ENCODE assay signal across 18 mouse cellular contexts in the genomic region with DNA sequence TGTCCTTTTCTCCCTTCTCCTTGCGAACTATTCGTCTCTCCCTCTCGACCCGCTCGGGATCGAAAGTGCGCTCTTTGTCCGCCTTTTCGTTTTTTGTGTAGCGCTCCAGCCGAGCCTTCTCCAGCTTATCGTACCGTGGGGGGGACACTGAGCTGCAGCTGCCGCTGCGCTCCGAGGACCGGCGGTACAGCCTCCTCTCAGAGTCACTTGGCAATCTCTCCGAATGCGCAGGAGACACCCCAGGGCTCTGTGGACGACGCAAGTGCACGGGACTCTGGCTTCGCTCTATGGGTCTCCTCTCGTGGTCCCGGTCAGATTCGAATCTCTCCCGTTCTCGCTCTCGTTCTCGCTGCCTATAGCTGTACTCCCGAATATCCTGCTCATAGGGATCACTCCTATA. TPM values are rescaled to one million over a fixed set of nuclear protein-coding genes. Genes with fewer than 3 reads are reported as not detected.
A peak's percentile ranks its signal among the peaks of the same experiment; 100 is the strongest.
DNase-seq lines count a peak whose midpoint lies in the region; ATAC-seq lines count a peak whose summit lies in the region.
"Had no signal": no experiment of that assay in that cellular context is flagged by ENCODE, and none has a peak within 500 bp of the region (broad histone marks: within the 10 kb centered on the region; RNA-seq: fewer than 3 reads in every experiment).

No protein-coding gene starts in this region.

- no peaks in the 10 kb centered on the region for H3K4me1 ChIP-seq in forebrain, embryonic 13.5 days
- no peaks in the 10 kb centered on the region for H3K4me1 ChIP-seq in forebrain, embryonic 12.5 days
- 0 out of 2 replicates have a peak, but pooled peaks cover 3% of the 10 kb centered on the region for H3K4me1 ChIP-seq in lung, embryonic 15.5 days
- H3K4me1 ChIP-seq in neural tube, embryonic 15.5 days, result peaks cover 12% of the 10 kb centered on the region; the same call in 1 of the 2 replicates
- H3K4me1 ChIP-seq: midbrain, embryonic 10.5 days had no signal

- intact Hi-C loops in left cerebral cortex, postnatal 14 days (cut with DNase I), result no loop called here

- no peak for DNase-seq in lung, postnatal 10 days
- DNase-seq in cerebellum, postnatal 25 days, result peak; percentile 54 to 61
- DNase-seq in ovary, adult 18-20 months (ENCODE audit: low spot score), result no peak
- DNase-seq in left cerebral cortex, postnatal 14 days (ENCODE audit: low spot score in 2 of 2), result no peak
- DNase-seq: heart, postnatal 36 days; kidney, postnatal 10 days; thymus, postnatal 25 days had no signal

- no peak overlapping the region for H3K4me3 ChIP-seq in forebrain, embryonic 13.5 days
- H3K4me3 ChIP-seq in forebrain, embryonic 12.5 days (replicated peaks), result no peak overlapping the region
- no peak overlapping the region for H3K4me3 ChIP-seq in lung, embryonic 15.5 days
- no peak overlapping the region for H3K4me3 ChIP-seq in neural tube, embryonic 15.5 days (replicated peaks)
- H3K4me3 ChIP-seq: midbrain, embryonic 10.5 days had no signal

- WGBS in forebrain, embryonic 13.5 days, result 94% methylated on average over 32 of the region's 32 CpGs
- 94% methylated on average over 32 of the region's 32 CpGs for WGBS in forebrain, embryonic 12.5 days
- 93% methylated on average over 32 of the region's 32 CpGs for WGBS in lung, embryonic 15.5 days
- WGBS in neural tube, embryonic 15.5 days, result 93% methylated on average over 32 of the region's 32 CpGs

- H3K4me2 ChIP-seq in forebrain, embryonic 13.5 days, result no peak overlapping the region
- no peak overlapping the region for H3K4me2 ChIP-seq in forebrain, embryonic 12.5 days
- no peak overlapping the region for H3K4me2 ChIP-seq in lung, embryonic 15.5 days
- H3K4me2 ChIP-seq in neural tube, embryonic 15.5 days, result no peak overlapping the region

- no peaks in the 10 kb centered on the region for H3K27me3 ChIP-seq in forebrain, embryonic 13.5 days
- H3K27me3 ChIP-seq in forebrain, embryonic 12.5 days, result no peaks in the 10 kb centered on the region
- no peaks in the 10 kb centered on the region for H3K27me3 ChIP-seq in lung, embryonic 15.5 days
- H3K27me3 ChIP-seq in neural tube, embryonic 15.5 days (replicated peaks), result no peaks in the 10 kb centered on the region
- H3K27me3 ChIP-seq: Patski had no signal

- H3K9ac ChIP-seq in forebrain, embryonic 13.5 days, result no peak overlapping the region
- no peak overlapping the region for H3K9ac ChIP-seq in forebrain, embryonic 12.5 days
- H3K9ac ChIP-seq in lung, embryonic 15.5 days, result no peak overlapping the region
- no peak overlapping the region for H3K9ac ChIP-seq in neural tube, embryonic 15.5 days (replicated peaks)

- peaks cover 97% of the 10 kb centered on the region for H3K36me3 ChIP-seq in forebrain, embryonic 13.5 days (ENCODE audit: poor library complexity, severe bottlenecking)
- peaks cover 97% of the 10 kb centered on the region for H3K36me3 ChIP-seq in forebrain, embryonic 12.5 days (replicated peaks)
- H3K36me3 ChIP-seq in lung, embryonic 15.5 days, result peaks cover 95% of the 10 kb centered on the region
- peaks cover 96% of the 10 kb centered on the region for H3K36me3 ChIP-seq in neural tube, embryonic 15.5 days

- ATAC-seq in forebrain, embryonic 13.5 days, result no peak
- ATAC-seq in forebrain, embryonic 12.5 days (ENCODE audit: low FRiP score), result no peak
- no peak for ATAC-seq in lung, embryonic 15.5 days (ENCODE audit: borderline replicate concordance, extremely low read depth, low FRiP score, low TSS enrichment)
- ATAC-seq in neural tube, embryonic 15.5 days (ENCODE audit: low FRiP score), result no peak
- ATAC-seq: Patski had no signal

- no peaks in the 10 kb centered on the region for H3K9me3 ChIP-seq in forebrain, embryonic 13.5 days (replicated peaks)
- no peaks in the 10 kb centered on the region for H3K9me3 ChIP-seq in forebrain, embryonic 12.5 days
- no peaks in the 10 kb centered on the region for H3K9me3 ChIP-seq in lung, embryonic 15.5 days
- no peaks in the 10 kb centered on the region for H3K9me3 ChIP-seq in neural tube, embryonic 15.5 days (replicated peaks)
- H3K9me3 ChIP-seq: midbrain, embryonic 10.5 days had no signal

- H3K27ac ChIP-seq in forebrain, embryonic 13.5 days, result peak overlapping the region; percentile 65; the same call in 1 of the 2 replicates
- no peak overlapping the region for H3K27ac ChIP-seq in forebrain, embryonic 12.5 days
- peak overlapping the region; percentile 78 for H3K27ac ChIP-seq in lung, embryonic 15.5 days
- peak overlapping the region; percentile 76 for H3K27ac ChIP-seq in neural tube, embryonic 15.5 days (replicated peaks)
- H3K27ac ChIP-seq: midbrain, embryonic 10.5 days had no signal

RNA-seq across cellular contexts. Expression of gene Zbtb17, which starts 34.3 kb away (rescaled TPM):
- 60.9 and 63.7 TPM in 2 replicates for polyA plus RNA-seq in forebrain, embryonic 13.5 days (2015; fragmentation: Nextera tagmentation; extraction: Ambion mirVana)
- polyA plus RNA-seq in forebrain, embryonic 12.5 days (2016; fragmentation: Nextera tagmentation; extraction: Ambion mirVana), result 58.6 and 61.2 TPM in 2 replicates
- 33.1 and 36.4 TPM in 2 replicates for polyA plus RNA-seq in lung, embryonic 15.5 days (2015; fragmentation: Nextera tagmentation; extraction: Ambion mirVana)
- polyA plus RNA-seq in neural tube, embryonic 15.5 days (2015; fragmentation: Nextera tagmentation; extraction: Ambion mirVana), result 34.8 and 34.9 TPM in 2 replicates
- total RNA-seq in left cerebral cortex, postnatal 14 days (2021), result 10 to 100 TPM; 31.1 to 32.6 TPM

RNA-seq across cellular contexts. Expression of gene Srarp, which starts 42.9 kb away (rescaled TPM):
- polyA plus RNA-seq in forebrain, embryonic 13.5 days (2015; fragmentation: Nextera tagmentation; extraction: Ambion mirVana), result not detected in 2 replicates
- polyA plus RNA-seq in forebrain, embryonic 12.5 days (2016; fragmentation: Nextera tagmentation; extraction: Ambion mirVana), result not detected in 2 replicates
- not detected in 2 replicates for polyA plus RNA-seq in lung, embryonic 15.5 days (2015; fragmentation: Nextera tagmentation; extraction: Ambion mirVana)
- polyA plus RNA-seq in neural tube, embryonic 15.5 days (2015; fragmentation: Nextera tagmentation; extraction: Ambion mirVana), result 0.27 and 0.58 TPM in 2 replicates
- total RNA-seq in left cerebral cortex, postnatal 14 days (2021), result 1 to 10 TPM; 5.1 TPM
- total RNA-seq: adrenal gland, postnatal 10 days; common myeloid progenitor, adult 5-6 weeks; granulocyte monocyte progenitor cell, adult 5-6 weeks had no signal
- polyA plus RNA-seq: C2C12; liver, embryonic 16.5 days; midbrain, embryonic 10.5 days had no signal

RNA-seq across cellular contexts. Expression of gene Hspb7, which starts 58.2 kb away (rescaled TPM):
- polyA plus RNA-seq in forebrain, embryonic 13.5 days (2015; fragmentation: Nextera tagmentation; extraction: Ambion mirVana), result not detected in 2 replicates
- not detected in 2 replicates for polyA plus RNA-seq in forebrain, embryonic 12.5 days (2016; fragmentation: Nextera tagmentation; extraction: Ambion mirVana)
- polyA plus RNA-seq in lung, embryonic 15.5 days (2015; fragmentation: Nextera tagmentation; extraction: Ambion mirVana), result 3.2 and 4.8 TPM in 2 replicates
- 0.31 and 1.0 TPM in 2 replicates for polyA plus RNA-seq in neural tube, embryonic 15.5 days (2015; fragmentation: Nextera tagmentation; extraction: Ambion mirVana)
- total RNA-seq in left cerebral cortex, postnatal 14 days (2021), result under 1 TPM; 0.47 to 0.90 TPM
- total RNA-seq: common myeloid progenitor, adult 5-6 weeks; granulocyte monocyte progenitor cell, adult 5-6 weeks had no signal
- polyA plus RNA-seq: midbrain, embryonic 10.5 days had no signal

RNA-seq across cellular contexts. Expression of gene Spen, which starts 59.6 kb away (rescaled TPM):
- 16.7 and 17.1 TPM in 2 replicates for polyA plus RNA-seq in forebrain, embryonic 13.5 days (2015; fragmentation: Nextera tagmentation; extraction: Ambion mirVana)
- polyA plus RNA-seq in forebrain, embryonic 12.5 days (2016; fragmentation: Nextera tagmentation; extraction: Ambion mirVana), result 20.3 and 20.9 TPM in 2 replicates
- polyA plus RNA-seq in lung, embryonic 15.5 days (2015; fragmentation: Nextera tagmentation; extraction: Ambion mirVana), result 9.1 and 10.3 TPM in 2 replicates
- polyA plus RNA-seq in neural tube, embryonic 15.5 days (2015; fragmentation: Nextera tagmentation; extraction: Ambion mirVana), result 13.4 and 13.7 TPM in 2 replicates
- total RNA-seq in left cerebral cortex, postnatal 14 days (2021), result 10 to 100 TPM; 49.5 to 58.6 TPM

Comparison
In these comparisons a context has a peak if more than half of its experiments do, and no peak if none do; other contexts are left out.
1. DNase-seq: peak in cerebellum, postnatal 25 days (2 of 2); none in lung, postnatal 10 days (single experiment), ovary, adult 18-20 months (single experiment) and left cerebral cortex, postnatal 14 days (0 of 2).